Mouse (Mus musculus): Measurements from ENCODE around the gene B3gnt2.

The B3gnt2 gene

DNA sequence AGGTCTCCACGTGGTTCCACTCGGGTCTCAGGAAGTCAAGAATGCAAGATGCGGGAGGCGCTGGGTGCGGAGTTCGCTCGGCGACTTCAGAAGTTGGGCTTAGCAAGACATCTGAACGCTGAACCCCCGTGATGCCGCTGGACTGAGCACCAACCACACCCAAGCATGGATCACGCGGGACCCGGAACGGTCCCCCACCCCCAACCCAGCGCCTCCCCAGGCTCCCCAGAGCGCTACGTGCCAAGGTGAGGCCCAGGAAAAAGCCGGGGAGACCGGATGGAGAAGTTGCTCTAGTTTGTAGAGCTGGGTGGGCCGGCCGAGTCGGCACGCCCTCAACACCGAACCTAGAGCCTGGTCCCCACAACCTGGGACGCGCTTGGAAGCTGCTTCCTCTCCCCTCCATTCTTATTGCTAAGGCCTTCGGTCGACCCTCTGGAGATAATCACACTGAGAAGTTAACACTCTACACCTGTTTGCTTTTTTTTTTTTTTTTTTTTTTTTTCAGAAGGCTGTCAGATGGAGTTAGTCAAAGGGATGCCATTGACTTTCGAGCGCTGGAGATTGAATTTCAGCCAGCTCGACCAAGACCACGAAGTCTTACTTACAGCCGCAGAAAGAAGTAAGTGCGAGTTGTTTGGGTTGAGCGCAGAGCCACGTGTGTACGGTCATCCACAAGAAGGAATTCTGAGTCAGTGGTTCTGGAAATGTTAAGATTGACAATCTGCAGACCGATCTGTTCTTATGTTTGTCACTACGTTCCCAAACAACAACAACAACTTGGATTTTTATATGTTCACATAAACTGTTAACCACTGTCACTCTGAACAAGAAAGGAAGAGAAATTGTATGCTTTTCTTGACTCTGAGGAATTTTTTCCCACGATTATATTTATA, at the start of gene B3gnt2:
Gene B3gnt2, minus strand, starts transcription at position 627 of the 893 bp plus-strand sequence.
- 0 out of 2 replicates have a peak, but pooled peaks have one; percentile 1 for ATAC-seq (ENCODE audit: low TSS enrichment)

DNA sequence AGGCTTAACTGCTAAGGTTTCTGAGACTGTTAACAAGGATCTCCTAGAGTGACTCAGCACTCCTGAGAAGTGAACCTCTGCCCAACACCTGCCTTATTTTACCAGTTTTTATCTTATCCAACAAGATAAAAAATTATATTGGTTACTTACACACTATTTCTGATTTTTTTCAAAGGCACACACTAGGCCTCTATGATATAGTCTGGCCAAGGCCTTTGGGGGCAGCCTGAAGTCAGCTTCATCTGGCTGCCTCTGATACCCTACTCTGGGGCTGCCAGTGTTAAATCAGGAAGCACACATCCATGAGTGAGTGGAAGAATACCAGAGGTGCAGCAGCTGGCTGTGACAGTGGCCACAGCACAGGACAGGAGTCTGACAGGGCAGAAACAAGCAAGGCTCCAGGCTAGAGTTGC, 45.7 kb upstream of the B3gnt2 start:
- no peak for ATAC-seq (ENCODE audit: low TSS enrichment)

DNA sequence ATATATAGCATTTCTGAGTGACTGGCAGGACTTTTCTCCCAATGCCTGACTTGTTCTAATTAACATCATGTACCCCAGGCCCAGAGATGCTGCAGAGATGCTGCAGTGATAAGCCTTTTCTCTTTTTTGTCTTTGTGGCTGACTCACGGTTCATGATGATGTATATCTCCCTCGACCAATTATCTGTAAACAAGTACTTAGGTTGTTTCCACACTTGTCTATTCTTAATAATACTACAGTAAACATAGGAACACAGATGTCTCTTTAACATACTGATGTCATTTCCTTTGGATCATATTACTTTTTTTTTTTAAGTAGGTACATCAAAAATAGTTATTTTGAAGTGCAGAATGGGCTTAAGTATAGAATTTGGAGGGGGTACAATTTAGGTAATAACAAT, 42.2 kb upstream of the B3gnt2 start:
- no peak for ATAC-seq (ENCODE audit: low TSS enrichment)

DNA sequence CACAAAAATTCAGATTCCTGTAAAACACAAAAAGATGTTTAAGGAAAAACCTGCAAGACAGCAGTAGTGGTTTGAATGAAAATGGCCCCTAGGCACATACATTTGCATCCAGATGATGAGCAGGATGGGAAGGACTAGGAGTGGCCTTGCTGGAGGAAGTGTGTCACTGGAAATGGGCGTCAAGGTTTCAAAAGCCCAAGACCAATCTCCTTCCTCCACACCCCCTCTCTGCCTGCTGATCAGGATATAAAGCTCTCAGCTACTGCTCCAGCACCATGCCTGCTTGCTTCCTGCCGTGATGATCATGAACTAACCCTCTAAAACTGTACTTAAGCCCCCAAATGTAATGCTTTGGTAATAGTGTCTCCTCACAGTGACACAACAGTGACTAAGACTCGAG, 39.3 kb upstream of the B3gnt2 start:
- no peak for ATAC-seq (ENCODE audit: low TSS enrichment)

DNA sequence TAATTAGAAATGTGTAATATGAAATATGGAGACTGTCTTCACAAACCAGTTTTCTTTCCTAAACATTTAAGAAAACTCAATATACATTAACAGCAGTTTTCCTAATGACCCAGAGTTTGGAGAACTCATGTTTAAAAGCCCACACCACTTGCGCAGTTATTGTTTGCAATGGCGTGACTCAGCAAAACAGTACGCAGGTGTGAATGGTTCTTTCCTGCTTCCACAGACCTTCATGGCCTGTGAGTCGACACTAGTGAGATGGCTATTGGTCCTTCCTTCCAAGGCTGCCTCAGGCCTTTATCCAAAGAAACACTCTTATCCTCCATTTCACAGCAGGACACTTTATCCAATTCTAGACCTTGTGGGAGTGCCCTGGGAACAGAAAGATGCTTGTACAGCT, 36.9 kb upstream of the B3gnt2 start:
- ATAC-seq (ENCODE audit: low TSS enrichment), result no peak

DNA sequence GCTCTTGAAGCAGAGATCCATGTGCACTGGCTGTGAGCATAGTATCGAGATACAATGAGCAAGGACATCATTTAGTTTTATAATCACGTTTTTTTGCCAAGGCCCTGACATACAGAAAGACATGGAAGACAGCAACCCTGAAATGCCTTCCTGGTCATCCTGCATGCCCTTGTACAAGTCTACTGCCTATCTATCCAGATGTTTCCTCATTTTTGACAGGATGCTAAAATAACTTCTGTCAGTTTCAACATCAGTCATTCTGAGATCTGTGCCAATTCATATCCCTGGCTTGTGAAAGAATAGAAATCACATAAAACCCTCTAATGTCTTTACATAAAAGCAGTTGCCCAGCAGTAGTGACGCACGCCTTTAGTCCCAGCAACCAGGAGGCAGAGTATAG, 36.4 kb upstream of the B3gnt2 start:
- no peak for ATAC-seq (ENCODE audit: low TSS enrichment)

DNA sequence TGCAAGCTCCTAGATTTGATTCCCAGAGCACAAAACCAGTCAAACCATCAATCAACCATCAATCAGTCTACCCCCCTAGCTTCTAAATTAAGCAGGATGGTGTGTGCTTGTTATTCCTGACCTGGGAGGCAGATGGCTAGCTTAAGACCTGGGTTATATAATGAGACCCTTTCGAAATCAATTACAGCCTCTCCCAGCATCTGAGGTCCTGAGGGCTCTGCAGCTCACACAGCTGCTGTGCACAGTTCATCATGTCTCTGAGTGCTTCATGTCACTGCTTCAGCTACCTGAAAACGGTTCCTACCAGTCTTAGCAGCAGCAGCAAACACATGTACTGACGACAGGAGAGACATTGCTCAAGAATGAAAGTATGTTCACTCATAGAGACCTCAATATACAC, 32.3 kb upstream of the B3gnt2 start:
- ATAC-seq (ENCODE audit: low TSS enrichment), result no peak

DNA sequence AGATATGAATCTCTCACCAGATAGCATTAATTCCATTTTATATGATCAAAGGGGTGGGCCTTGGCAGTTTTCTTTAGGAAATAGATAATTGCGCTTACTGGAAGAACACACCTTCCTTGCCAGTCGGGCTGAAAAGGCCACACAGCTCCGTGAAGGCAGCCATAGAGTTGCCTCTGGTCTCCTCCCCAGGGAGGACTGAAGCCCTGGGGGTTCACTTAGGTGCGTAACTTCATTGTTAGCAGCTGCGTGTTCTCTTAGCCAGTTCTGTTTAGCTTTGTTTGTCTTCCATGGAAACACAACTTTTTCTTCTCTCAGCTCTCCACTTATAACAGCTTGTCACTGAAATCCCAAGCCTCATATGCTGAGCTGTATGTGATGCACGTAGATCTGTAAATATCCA, 31.7 kb upstream of the B3gnt2 start:
- no peak for ATAC-seq (ENCODE audit: low TSS enrichment)

DNA sequence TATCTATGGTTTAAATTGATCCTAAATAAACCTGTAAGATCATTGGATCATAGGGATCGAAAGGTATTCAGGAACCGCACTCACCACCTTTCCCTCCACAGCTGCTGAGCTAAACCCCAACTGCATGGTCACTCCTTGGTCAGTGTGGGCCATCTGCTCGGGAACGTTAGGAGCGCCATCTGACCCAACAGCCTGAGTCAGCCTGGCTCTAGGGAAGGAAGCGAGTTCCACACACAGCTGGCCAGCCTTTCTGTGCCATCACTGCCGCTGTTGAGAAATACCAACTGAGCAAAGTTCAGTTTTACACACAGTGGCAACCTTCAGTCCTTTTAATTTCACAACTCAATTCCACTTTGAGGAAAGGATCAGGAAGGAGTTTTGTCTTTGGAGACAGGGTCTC, 31.1 kb upstream of the B3gnt2 start:
- ATAC-seq (ENCODE audit: low TSS enrichment), result no peak

DNA sequence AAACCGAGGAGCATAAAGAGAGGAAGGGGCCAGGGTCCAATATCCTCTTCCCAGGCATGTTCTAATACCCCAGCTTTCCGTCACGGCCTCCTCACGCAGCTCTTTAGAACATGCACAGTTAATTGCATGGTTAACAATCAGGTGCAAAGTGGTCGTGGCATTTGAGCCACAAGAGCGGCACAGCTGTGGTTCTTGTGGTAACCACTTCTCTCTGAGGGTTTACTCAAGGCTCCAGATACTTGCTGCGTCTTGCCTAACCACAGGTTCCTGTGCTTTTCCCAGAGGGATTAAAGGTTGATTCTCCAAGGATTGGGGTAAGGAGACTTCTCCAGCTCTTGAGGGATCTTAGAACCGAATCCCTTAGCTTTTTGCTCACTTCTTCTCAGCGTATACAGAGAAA, 30.5 kb upstream of the B3gnt2 start:
- ATAC-seq (ENCODE audit: low TSS enrichment), result no peak

DNA sequence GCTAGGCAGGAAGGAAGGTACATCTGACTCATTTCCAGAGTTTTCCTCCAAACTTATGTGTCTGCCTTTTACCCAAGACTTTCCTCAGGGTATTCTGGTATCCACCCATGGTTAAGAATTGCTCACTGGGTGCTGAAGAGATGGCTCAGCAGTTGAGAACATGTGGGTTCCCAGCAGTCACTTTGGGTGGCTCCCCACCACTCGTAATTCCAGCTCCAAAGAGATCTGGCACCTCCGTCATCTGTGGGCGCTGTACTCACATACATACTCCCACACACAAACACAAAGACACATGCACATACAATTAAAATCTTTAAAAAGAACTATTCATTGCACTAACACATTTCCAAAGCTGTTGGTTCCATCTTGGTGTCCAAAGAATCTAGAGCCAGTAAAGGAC, 28.5 kb upstream of the B3gnt2 start:
- ATAC-seq (ENCODE audit: low TSS enrichment), result peak; percentile 97

DNA sequence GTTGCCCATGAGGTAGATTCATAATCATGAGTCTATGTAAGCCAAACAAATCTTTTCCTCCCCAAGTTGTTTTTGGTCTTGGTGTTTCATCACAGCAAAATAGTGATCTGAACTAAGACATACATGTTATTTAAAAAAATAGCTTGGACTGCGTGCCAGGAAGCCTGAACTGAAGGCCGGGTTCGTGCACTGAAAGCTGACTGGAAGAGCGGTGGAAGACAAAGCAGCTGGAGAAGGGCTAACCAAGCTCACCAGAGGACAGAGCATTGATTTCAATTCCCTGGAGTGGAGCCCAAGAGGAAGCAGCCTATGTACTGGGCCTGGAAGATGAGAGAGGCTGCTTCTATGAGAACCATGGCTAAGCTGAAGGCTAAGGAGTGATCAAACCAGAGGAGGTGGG, 26.2 kb upstream of the B3gnt2 start:
- no peak for ATAC-seq (ENCODE audit: low TSS enrichment)

DNA sequence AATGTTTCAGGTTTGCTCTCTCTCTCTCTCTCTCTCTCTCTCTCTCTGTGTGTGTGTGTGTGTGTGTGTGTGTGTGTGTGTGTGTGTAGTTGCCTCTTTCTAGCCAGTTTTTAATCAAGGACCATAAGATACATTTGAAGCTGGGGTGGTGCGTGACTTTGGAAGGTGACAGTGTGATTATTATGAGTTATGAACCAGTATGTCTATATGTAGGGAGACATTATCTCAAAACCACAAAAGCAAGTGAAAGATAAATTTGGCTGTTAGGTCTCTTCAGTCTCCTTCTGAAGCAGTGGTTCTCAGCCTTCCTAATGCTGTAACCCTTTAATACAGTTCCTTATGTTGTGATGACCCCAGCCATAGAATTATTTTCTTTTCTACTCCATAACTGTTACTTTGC, 24.6 kb upstream of the B3gnt2 start:
- ATAC-seq (ENCODE audit: low TSS enrichment), result no peak

DNA sequence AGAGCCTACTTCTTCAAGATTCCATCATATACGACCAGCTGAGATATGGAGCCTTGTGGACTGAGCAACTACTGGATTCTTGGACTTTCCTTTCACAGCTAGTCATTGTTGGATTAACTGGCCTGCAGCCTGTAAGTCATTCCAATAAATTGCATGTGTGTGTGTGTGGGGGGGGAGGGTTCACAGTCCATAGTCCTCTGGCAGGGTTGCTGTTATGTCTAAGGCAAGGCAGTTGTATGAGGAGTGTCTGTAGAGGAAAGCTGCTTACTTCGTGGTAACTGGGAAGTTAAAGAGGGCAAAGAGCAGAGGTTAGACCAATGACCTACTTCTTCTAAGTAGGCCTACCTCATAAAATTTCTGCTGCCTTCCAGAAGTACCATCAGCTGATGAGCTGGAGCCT, 22.9 kb upstream of the B3gnt2 start:
- no peak for ATAC-seq (ENCODE audit: low TSS enrichment)

DNA sequence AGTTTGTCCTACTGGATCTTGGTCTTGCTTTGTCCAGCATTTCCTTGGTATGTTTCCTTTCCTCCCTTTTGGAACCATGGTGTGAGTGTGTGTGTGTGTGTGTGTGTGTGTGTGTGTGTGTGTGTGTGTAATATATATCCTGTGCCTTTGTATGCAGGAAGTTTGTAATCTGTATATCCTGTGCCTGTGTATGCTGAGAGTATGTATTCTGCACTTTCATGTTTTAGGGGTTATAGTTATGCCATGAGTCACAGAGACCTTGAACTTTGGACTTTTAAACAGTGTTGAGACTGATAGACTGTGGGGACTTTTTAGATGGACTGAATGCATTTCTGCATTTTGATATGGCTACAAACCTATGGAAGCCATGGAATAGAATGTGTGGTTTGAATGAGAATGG, 22.2 kb upstream of the B3gnt2 start:
- no peak for ATAC-seq (ENCODE audit: low TSS enrichment)

DNA sequence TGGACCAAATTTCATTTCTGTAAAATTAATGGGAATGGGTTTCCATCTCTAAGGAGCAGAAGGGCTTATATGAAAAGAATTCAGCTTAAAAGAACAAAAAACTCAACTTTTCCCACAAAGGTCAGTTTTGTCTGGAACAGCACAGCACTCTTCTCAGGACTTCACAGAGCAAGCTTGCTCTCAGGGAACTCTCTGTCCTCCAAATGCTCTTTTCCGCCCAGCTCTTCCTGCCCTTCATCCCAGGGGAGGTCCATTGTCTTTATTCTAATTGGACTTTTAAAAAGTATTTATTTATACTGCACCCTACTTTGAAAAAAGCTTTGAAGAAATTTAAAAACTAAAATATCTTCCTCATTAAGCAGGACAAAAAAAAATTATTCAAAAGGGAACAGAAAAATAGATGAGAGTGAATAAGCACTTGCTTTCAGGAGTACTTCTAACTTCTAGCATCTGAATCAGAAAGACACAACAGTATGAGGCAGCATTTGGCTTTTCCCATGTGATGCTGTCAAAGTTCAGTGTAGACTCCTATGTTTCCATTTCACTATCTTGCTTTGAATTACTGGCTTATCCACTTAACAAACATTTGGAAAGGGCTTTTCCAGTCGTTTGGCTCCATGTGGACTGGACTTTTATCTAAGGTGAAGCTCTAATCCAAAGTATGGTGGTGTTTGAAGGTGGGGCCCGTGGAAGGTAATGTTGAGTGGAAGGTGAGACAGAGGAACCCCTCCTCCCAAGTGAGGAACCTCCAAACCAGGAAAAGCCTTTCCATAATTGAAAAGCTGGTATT, 19.8 kb upstream of the B3gnt2 start:
- no peak for ATAC-seq (ENCODE audit: low TSS enrichment)

DNA sequence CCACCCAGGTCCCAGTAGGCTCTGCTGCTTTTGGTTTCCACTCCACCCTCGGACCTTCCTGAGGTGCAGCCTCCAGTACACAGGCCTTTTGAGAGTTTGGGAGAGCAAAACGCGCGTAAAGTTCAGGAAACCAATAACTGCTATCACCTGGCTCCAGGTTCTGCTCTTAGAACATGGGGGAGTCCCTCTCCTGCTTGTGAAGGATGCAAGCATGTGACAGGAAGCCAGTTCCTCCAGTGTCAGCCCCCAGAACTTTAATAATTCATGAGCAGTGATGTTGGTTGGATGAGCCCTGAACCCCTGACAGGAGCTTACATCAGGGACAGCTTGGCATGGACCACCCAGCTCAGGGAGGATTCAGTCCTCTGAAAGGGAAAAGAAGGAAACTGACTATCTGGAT, 18.9 kb upstream of the B3gnt2 start:
- no peak for ATAC-seq (ENCODE audit: low TSS enrichment)

DNA sequence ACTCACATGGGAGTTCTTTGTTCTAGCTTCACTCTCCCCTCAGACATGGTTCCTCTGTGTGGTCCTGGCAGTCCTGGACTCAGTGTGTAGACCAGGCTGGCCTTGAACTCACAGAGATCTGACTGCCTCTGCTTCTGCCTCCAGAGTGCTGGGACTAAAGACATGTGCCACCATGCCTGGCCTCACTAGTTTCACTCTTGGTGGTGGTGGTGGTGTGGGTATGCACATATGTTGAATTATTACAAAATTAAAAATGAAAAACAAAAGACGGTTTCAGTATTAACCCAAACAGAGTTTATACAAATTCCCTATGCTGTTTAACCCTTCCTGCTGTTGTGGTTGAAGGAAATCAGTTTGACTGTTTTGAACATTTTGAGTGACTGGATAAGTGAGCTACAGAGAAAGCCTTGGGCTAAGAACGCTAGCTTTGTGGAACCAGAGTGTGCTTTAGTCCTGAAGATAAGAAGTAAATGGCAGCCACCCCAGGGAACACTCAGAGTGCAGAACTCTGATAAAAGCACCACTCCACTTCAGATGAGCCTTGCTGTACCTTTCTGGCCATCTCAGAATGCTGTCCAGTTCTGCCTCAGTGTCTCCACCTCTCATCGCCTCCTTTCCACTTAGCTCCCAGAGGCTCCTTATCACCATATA, 16.0 kb upstream of the B3gnt2 start:
- ATAC-seq (ENCODE audit: low TSS enrichment), result no peak

DNA sequence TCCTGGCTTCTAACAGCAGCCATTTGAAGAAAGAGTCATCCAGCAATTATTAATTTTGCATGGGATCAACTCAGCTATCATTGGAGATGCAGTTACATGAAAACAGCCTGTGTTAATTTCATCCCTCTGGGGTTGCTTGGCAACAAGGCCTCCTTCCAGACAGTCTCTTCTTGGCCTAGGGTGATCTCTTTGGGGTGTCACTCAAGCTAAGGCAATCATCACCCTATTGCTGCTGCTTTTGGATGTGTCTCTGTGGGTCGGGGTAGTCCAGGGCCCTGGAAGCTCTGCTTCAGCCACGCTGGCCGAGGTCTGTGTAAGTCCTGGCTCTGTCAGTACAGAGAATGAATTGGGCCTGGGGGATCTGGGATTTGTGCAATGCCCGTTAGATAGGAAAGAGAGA, 14.5 kb upstream of the B3gnt2 start:
- ATAC-seq (ENCODE audit: low TSS enrichment), result peak; percentile 22; the same call in 1 of the 2 replicates

DNA sequence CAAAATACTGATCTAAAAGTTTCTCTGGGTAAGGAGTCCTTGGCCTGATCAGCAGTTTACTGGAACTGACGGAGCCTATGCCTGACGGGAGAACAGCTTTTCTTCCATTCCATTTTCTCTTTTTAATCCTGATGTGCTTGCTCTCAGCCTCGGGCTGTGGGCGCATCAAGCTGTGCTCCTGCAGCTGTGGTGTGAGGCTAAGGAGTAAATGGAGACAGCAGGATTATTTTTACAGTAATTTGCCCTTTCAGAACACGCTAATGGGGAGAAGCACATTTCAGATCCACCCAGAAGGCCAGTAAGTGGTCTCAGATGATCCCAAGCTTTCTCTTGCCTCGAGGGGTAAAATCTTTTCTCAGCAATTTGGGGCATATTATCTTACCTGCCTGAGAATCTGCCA, 14.0 kb upstream of the B3gnt2 start:
- peak; percentile 87 for ATAC-seq (ENCODE audit: low TSS enrichment)

DNA sequence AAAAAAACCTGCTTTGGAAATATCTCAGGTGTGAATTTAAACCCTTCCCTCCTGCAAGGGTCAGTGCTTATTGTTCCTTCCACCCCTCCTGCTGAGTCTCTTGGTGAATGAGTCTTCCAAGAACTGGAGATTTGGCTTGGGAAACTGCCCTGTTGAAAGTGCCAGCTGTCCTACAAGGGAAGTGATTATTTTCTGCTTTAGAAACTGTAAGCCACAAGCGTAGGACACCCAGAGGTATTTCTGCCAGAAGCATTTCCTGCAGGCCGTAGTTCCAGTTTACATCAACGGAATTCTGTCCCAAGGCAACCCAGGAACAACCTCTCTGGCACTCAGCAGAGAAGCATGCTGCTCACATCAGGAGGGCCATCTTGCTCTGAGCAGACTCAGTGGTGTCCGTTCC, 12.6 kb upstream of the B3gnt2 start:
- ATAC-seq (ENCODE audit: low TSS enrichment), result peak; percentile 32

DNA sequence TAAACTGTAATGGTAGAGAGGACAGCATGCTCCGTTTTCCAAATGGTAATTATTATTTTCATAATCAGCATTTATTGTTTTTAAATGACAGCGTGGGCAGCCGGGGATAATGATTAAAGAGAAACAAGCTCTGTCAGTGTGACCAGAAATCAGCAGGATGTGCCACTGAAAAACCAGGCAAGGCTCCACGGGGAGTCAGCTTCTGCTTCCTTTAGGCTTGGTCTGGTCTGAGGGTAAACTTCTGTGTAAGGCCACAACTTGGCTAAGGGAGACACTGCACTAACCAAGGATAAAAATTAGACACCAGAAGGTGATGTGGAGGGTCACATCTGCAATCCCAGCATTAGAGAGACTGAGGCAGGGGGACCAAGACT, 11.5 kb upstream of the B3gnt2 start:
- no peak for ATAC-seq (ENCODE audit: low TSS enrichment)

Data from frontal cortex, adult (tissue).